Mouse (Mus musculus): ENCODE data around the gene Ushbp1.
"Not testable (repeated sequence)": the region's sequence is repeated elsewhere in the genome, so short reads cannot be mapped to it uniquely, and the experiment has no call there.

The Ushbp1 gene

GRCm38 (mm10) chr8:71368366-71368765 is 27.2 kb downstream of the Ushbp1 start:
- no peak for DNase-seq

- DNase-seq: no peak
Observed at GRCm38 (mm10) chr8:71367529-71368176, 27.9 kb downstream of the Ushbp1 start.

GRCm38 (mm10) chr8:71366771-71367528 is 28.7 kb downstream of the Ushbp1 start, which contains the start of gene Use1:
Use1 (plus strand) TSS chr8:71366848.
- DNase-seq: peak; percentile 95

DNA sequence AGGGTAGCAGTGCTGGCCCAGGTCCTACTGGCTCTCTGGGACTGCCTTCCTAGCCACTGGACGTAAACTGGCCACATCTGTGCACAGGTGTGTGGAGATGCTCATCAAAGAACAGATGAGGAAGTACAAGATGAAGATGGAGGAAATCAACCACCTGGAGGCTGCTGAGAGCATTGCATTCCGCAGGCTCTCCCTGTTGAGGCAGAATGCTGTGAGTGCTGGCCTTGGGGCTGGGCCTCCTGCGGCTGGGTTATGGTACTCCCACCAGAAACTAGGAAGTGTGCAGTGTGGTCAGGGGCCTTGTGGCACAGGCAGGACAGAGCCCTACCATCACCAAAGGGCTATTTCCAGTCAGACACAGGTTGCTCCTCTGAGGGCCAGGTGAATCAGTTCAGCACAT is 37.6 kb downstream of the Ushbp1 start:
- DNase-seq: no peak

- DNase-seq: no peak
Observed at GRCm38 (mm10) chr8:71351520-71351919, 44.1 kb downstream of the Ushbp1 start.

- no peak for DNase-seq
Observed at GRCm38 (mm10) chr8:71351117-71351516, 44.5 kb downstream of the Ushbp1 start.

DNA sequence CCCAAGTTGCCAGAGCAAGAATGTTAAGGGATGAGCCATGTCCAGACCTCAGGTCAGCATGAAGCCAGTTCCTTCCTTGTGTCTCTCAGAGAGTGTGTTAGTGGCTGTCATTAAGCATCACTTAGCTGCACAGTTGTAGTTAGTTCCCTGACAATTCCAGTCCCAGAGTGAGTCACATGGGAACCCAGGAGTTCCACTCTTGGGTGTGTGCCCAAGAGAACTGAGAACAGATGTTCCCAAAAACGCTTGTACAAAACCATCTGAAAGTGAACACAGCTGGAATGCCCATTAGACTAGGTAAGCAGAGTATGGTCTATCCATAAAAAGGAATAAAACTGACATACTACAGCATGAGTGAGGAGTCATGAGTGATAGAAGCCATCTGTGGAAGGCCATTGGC is 49.0 kb downstream of the Ushbp1 start:
- DNase-seq: no peak

- no peak for DNase-seq
Observed at GRCm38 (mm10) chr8:71340625-71341024, 55.0 kb downstream of the Ushbp1 start.

- not testable (repeated sequence) for DNase-seq
Observed at GRCm38 (mm10) chr8:71337834-71338233, 57.8 kb downstream of the Ushbp1 start.

Data from layer of hippocampus, adult 9-11 months (tissue).